Comparison of ENCODE assay signal across 13 mouse cellular contexts in the genomic region with DNA sequence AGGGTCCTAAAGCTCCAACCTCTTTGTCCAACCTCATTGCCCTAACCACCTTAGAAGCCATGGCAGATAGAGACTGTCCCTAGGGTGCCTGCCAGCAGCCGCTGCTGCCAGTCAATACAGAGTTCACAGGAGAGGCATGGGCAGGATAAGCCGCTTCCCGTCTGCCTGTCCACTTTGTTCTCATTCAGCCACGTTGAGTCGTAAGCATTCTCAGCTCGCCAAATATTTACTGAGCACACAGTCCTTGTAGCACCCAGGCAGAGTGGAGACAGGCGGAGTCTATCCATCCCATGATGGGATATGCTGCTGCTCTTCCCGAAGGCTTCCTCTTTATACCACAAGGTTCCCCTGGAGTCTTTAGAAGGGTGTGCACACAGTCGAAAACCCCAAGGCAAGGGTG. TPM values are rescaled to one million over a fixed set of nuclear protein-coding genes. Genes with fewer than 3 reads are reported as not detected.
DNase-seq lines count a peak whose midpoint lies in the region; ATAC-seq and TF ChIP-seq lines count a peak whose summit lies in the region.
"Had no signal": no experiment of that assay in that cellular context is flagged by ENCODE, and none has a peak within 500 bp of the region (broad histone marks: within the 10 kb centered on the region; RNA-seq: fewer than 3 reads in every experiment).

No protein-coding gene starts in this region.

- no peak overlapping the region for H3K4me2 ChIP-seq in lung, embryonic 14.5 days

- no peaks in the 10 kb centered on the region for H3K9me3 ChIP-seq in lung, embryonic 14.5 days (ENCODE audit: low read depth, low read length)

- H3K27ac ChIP-seq in lung, embryonic 14.5 days (ENCODE audit: low read depth): no peak overlapping the region
- H3K27ac ChIP-seq in brown adipose tissue, adult 24 weeks (replicated peaks; ENCODE audit: low read depth, low read length): peak overlapping the region; percentile 84

- H3K9ac ChIP-seq in lung, embryonic 14.5 days: no peak overlapping the region

- no peak for TF ChIP-seq CTCF in lung, embryonic 14.5 days (IDR thresholded peaks at IDR 0.05; ENCODE audit: low read depth)

- H3K4me1 ChIP-seq in lung, embryonic 14.5 days (ENCODE audit: insufficient read depth): peaks cover 6% of the 10 kb centered on the region; the same call in 1 of the 2 replicates
- H3K4me1 ChIP-seq in brown adipose tissue, adult 24 weeks (ENCODE audit: control insufficient read depth, insufficient read depth, insufficient read length, low read length): peaks cover 38% of the 10 kb centered on the region

- H3K27me3 ChIP-seq in lung, embryonic 14.5 days (ENCODE audit: insufficient read depth, low read length): no peaks in the 10 kb centered on the region

- ATAC-seq in lung, embryonic 14.5 days (ENCODE audit: insufficient read depth): peak; percentile 14; the same call in 1 of the 2 replicates
- ATAC-seq in granulocyte monocyte progenitor cell, adult 5-6 weeks (replicated peaks; ENCODE audit: poor library complexity, severe bottlenecking): 0 out of 2 replicates have a peak, but pooled peaks have one; percentile 4
- ATAC-seq: Patski had no signal

- peak; percentile 27 for DNase-seq in lung, embryonic 14.5 days
- DNase-seq in lung, postnatal 4 days: no peak
- peak; percentile 31 for DNase-seq in lung, postnatal 36 days
- no peak for DNase-seq in kidney, adult 11 months
- no peak for DNase-seq in thymus, postnatal 36 days
- DNase-seq: cerebellum, adult 2 months; kidney, postnatal 14 days; right cerebral cortex, adult 18-20 months had no signal

- no peaks in the 10 kb centered on the region for H3K36me3 ChIP-seq in lung, embryonic 14.5 days (ENCODE audit: insufficient read depth)

- H3K4me3 ChIP-seq in lung, embryonic 14.5 days (ENCODE audit: low read depth, low read length): no peak overlapping the region
- no peak overlapping the region for H3K4me3 ChIP-seq in brown adipose tissue, adult 24 weeks (ENCODE audit: insufficient read depth, low read depth, low read length)
- H3K4me3 ChIP-seq: erythroblast, embryonic 14.5 days had no signal

- 35% methylated on average over 9 of the region's 9 CpGs for WGBS in lung, embryonic 14.5 days

RNA-seq across cellular contexts. Expression of a gene that starts 28.8 kb away (rescaled TPM):
- 1.1 and 1.5 TPM in 2 replicates for polyA plus RNA-seq in lung, embryonic 14.5 days (2014; fragmentation: Nextera tagmentation; extraction: Ambion mirVana)
- 1.3 and 3.3 TPM in 2 replicates for polyA plus RNA-seq in brown adipose tissue, adult 24 weeks (2012; ENCODE audit: insufficient read depth, insufficient read length, missing spikeins)
- not detected in 2 replicates for total RNA-seq in granulocyte monocyte progenitor cell, adult 5-6 weeks (2014; fragmentation: Nextera tagmentation)
- 0.26 and 0.56 TPM in 2 replicates for total RNA-seq in granulocyte monocyte progenitor cell, adult 5-6 weeks (2017)
- total RNA-seq: left cerebral cortex, postnatal 25 days had no signal

RNA-seq across cellular contexts. Expression of a gene that starts 53.7 kb away (rescaled TPM):
- 54.3 and 58.3 TPM in 2 replicates for polyA plus RNA-seq in lung, embryonic 14.5 days (2014; fragmentation: Nextera tagmentation; extraction: Ambion mirVana)
- 82.8 and 109 TPM in 2 replicates for polyA plus RNA-seq in brown adipose tissue, adult 24 weeks (2012; ENCODE audit: insufficient read depth, insufficient read length, missing spikeins)
- total RNA-seq in granulocyte monocyte progenitor cell, adult 5-6 weeks (2014; fragmentation: Nextera tagmentation): 133 and 240 TPM in 2 replicates
- 110 and 206 TPM in 2 replicates for total RNA-seq in granulocyte monocyte progenitor cell, adult 5-6 weeks (2017)

Comparison
In these comparisons a context has a peak if more than half of its experiments do, and no peak if none do; other contexts are left out.
1. DNase-seq: peak in lung, embryonic 14.5 days (single experiment) and lung, postnatal 36 days (single experiment); none in lung, postnatal 4 days (0 of 2), kidney, adult 11 months (single experiment) and thymus, postnatal 36 days (0 of 2).